Mouse (Mus musculus) liver, embryonic 14.5 days (tissue): ENCODE measurements around the gene Rbm47.

ENCODE experiments used
- CTCF ChIP-seq: IDR thresholded peaks from 2 replicates; pipeline ENCODE4 v1.5.1; 2016; ENCODE audit warnings: antibody characterized with exemption, low read depth, control low read depth
- EP300 ChIP-seq: IDR thresholded peaks from 2 replicates; pipeline ENCODE4 v1.6.1; 2016; ENCODE audit warnings: antibody characterized with exemption, low read depth

DNA sequence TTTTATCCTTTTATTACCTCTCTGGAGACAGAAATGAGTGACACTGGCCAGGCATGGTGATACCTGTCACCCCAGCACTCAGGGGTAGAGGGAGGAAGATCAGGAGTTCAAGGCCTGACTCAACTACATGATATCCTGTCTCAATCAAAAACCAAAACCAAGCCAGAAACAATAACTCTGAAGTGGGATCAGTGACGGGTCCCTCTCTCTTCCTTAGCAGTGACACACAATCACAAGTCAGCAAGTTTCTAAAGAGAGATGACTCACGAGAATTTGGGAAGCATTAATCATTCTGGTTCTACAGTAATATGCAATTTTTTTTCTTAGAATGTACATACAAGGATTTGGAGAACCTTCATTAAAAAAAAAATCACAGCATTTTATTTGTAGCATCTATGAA lies 199.7 kb downstream of the Rbm47 start:
- TF ChIP-seq CTCF = no peak
- no peak for TF ChIP-seq EP300
